Mouse (Mus musculus) right cerebral cortex, postnatal 14 days (tissue): ENCODE measurements around the gene Nin.
"Not testable (repeated sequence)": the region's sequence is repeated elsewhere in the genome, so short reads cannot be mapped to it uniquely, and the experiment has no call there.

Source experiments
- DNase-seq: peaks from one replicate; pipeline ENCODE4 v3.0.0; 2022

Gene Nin

DNA sequence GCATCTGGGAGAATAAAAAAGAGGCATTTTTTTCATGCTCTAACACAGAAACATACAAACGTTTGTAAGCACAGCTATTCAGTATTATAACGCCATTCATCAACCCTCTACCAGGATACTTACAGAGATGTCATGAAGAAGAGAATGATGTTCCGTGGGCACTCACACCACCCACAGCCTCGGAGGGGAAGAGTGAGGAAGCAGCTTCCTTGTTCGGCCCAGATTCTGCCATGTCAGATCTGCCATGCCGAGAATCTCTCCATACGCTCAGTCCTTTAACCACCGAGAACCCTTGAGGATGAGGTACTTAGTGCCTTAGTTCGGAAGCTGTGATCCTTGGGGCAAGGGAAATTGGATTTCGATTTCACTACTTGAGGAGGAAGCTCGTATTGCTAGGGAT lies at the start of gene Nin:
Gene Nin, minus strand, starts transcription at position 367 of the 400 bp plus-strand sequence.
- no peak for DNase-seq

- no peak for DNase-seq
Measured at GRCm38 (mm10) chr12:70161057-70161456, 47.5 kb upstream of the Nin start.

DNA sequence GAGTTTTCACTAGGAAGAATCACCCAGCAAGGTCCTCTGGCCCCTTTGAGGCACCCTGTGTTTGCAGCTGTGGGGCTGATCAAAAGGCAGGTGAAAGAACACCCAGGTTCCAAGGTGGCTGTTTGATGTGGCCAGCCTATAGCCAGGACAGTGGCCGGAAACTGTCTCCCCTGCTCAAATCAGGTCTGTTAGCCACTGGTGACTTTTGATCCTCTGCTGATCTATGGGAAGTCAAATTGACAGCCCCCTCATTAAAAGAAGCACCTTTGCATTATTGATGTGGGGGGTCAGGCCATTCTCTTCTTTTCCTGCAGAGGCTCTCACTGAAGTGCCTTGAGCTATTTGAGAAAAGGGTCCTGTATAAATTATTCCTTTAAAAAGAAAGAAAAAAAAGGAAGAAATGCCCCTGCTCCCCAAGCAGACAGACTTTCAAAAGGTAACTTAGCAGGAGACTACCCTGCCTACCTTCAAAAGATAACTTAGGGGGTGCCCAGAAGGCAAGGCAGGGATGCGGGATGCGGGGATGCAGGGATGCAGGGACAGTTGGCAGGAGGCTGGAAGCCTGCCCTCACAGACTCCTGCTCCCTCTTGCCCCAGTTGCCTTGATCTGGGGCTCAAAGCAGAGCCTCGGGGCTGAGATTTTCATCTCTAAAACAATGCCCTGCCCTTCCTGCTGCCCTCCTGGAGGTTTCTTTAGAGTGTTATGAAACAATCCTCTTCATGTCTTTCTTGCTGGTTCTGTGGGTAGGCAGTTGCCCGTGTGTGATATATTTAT lies 44.0 kb upstream of the Nin start:
- DNase-seq = no peak

- DNase-seq = no peak
Measured at GRCm38 (mm10) chr12:70156222-70156621, 42.7 kb upstream of the Nin start.

- no peak for DNase-seq
Measured at GRCm38 (mm10) chr12:70153842-70154241, 40.3 kb upstream of the Nin start, which contains the start of gene Abhd12b. Gene Abhd12b, plus strand, starts transcription at chr12:70154142.

DNA sequence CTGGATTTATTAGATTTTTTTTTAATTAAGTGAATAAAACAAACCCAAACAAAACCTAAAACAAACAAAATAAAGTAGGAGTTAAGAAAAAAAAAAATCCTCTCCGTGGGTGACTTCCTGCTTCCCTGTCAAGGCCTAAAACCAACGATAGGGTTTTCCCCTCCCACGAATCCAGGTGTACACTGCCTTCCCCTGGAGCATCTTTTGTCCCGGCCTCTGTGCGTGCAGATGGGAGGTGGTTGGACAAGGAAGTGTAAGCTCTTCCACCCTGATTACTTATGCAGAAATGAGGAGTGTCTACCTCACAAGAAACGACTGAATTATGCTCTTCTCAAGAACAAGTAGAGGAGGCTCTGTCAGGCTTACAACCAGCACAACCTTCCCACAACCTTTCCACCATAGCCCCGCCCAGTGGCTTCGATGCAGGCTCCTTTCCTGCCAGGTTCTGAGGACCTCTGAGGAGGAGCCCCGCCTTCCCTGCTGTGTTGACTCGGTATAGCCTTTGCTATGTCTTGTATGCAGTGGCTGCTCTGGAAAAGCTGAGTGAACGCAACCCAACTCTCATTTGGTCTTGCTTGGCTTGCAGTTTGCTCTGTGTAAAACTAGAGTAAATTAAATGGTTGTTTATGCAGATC lies 35.2 kb upstream of the Nin start:
- DNase-seq = no peak

DNA sequence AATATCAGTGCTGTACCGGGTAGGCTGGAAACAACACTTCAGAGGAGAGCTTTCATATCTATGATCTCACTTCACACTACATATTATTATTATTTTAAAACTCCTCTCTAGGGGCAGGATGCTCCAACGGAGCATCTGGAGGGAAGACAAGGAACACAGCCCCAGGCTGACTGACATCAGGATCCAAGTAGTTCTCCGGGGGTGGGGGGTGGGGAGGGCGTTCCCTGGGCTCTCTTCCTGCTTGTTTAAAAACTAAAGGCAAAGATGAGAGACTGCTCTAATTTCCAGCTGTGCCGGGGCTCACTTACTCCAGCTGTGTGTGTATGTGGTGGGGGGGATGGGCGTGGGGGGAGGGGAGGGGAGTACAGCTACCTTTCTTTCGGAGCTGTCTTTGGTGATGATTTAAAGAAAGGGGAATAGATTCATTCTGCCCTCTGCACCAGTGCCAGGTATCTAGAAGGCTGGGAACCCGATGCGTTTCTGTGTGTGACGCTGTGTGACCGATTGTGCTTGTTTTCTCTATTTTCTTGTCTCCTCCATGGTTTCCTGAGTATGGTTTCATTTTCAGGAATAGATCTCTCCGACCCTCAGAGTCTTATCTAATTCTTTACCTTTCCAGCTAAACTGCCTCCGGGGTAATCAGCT lies 34.6 kb upstream of the Nin start:
- DNase-seq = no peak

DNA sequence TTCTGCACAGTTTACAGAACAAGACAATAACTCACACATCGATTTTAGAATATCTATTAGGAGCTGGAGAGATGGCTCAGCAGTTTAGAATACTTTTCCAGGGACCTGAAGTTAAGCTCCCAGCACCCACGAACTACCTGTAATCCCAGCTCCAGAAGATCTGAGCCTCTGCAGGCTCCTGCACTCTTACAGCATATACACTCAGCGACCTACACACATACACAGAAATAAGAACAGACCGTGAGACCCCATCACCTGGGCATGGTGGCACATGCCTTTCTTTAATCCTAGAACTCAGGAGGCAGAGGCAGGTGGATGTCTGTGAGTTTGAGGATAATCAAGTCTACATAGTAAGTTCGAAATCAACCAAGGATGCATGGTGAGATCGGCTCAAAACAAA lies 32.1 kb upstream of the Nin start:
- DNase-seq = no peak

DNA sequence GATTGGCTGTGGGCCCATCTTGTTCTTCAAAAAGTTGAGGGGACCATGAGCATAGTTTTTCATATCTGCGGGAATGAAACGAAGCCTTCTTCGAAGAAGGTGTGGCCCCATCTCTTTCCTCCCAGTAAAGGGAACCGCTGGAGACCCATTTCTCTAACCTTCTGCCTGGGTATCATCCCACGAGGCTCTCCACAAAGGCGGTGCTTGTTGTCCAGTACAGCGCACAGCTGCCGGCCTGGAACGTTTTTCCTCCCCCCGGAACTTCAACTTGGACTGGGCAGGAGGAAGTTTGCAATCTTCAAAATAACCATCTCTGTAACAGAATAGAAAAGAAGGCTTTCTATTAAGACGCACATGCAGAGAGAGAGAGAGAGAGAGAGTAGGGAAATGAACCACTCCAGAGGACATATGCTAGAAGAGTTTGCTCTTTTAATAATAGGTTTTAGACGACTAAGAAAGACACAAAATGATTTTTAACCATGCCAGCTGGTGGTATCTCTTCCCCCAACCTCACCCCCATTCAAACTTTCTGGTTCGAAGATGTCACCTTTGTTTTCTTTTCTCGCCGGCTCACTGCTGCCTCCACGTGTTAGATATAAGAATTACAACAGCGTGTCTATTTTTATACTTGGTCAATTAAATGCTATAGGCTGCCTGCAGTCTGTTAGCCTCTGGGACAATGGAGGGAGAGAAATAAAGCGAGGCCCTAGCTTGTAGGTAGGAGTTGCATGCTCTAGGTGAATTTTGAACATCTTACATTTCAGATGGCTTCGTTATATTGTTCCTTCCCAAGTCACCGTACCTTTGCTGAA lies 31.3 kb upstream of the Nin start:
- DNase-seq = no peak

GRCm38 (mm10) chr12:70144106-70144587 lies 30.6 kb upstream of the Nin start:
- DNase-seq = not testable (repeated sequence)

DNA sequence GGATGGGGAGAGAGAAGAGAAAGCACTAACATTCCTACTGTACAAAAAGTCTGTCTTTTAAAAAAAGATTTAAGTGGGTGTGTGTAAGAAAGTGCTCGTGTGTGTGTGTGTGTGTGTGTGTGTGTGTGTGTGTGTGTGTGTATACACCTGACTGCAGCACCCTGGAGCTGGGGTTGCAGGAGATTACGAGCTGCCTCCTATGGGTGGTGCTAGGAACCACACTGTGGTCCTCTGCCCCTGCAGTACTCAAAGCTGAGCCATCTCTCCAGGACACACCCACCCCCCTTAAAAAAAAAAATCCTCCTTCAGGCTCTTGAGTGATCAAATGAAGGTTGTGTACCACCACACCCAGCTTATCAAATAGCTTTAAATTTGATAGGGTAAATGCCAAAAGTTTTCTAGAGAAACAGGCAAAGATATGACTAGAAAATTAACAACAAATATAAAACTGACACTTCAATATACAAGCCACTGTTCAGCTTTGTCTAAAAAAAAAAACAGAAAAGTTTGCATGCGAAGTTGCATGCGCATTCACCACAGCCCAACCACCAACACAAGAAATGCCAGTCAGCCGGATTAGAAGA lies 27.6 kb upstream of the Nin start:
- no peak for DNase-seq

GRCm38 (mm10) chr12:70140542-70140941 lies 27.0 kb upstream of the Nin start:
- DNase-seq = no peak

DNA sequence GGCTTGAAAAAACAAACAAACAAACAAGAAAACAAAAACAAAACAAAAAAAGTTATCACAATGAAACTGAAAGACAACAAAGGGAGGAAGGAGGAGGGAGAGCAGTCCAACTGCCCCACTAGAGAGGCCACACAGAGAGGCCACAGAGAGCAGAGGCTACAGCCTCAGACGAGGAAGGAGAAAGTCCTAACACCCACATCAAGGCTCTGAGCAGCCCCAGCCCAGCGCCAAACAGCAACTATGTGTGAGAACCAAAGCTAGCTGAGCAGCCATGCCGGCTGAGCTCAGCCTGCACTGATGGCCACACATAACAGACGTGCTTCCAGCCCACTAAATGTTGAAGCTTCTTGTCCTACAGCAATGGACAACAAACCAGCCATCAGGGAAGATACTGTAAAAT lies 26.4 kb upstream of the Nin start:
- no peak for DNase-seq

- DNase-seq = no peak
Measured at GRCm38 (mm10) chr12:70137626-70138025, 24.1 kb upstream of the Nin start.

GRCm38 (mm10) chr12:70137095-70137494 lies 23.6 kb upstream of the Nin start:
- DNase-seq = no peak

DNA sequence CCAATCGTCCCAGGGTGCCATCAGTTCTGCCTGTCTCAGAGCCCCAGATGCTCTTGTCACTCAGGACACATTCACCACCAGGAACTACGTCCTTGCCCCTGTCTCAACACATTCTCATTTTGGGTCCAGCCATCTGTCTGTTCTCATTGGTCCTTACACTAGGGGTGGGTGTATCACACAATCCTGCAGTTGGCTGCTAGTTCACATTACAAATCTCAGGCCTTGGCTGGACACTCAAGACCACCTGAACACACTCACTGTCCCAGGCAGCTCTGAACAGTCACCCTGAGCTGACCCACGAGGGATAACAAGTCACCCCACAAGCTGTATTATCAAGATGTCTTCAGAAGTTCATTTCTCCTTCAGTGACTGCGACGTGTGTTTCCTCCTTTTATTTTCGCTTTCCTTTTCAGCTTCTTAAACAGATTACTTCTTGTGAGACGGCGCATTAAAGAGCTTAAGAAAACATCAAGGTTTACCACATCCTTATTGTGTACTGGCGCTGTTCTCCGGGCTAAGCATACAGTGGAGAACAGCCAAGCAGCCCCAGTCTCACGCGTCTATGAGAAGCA lies 22.8 kb upstream of the Nin start:
- DNase-seq = no peak

GRCm38 (mm10) chr12:70134627-70135235 lies 21.2 kb upstream of the Nin start:
- no peak for DNase-seq

- DNase-seq = peak; percentile 60
Measured at GRCm38 (mm10) chr12:70131042-70131675, 17.6 kb upstream of the Nin start.

DNA sequence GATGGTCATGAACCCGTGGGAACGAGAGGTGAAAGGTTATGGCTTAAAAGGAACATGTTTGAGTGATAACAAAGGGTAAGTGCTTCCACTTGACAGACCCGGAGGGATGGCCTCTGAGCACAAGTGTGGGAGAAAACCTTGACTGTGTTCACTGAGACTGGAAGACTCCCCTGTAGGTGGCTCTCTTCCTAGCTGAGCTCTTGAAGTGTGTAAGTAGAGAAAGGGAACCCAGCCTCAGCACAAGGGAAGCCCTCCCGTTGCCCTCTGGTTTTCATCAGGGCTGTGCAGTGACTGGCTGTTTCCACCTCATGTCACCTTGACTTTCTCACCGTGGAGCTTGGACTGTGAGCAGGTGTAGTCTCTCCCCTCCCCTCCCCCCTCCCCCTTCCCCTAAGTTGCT lies 15.6 kb upstream of the Nin start:
- no peak for DNase-seq

GRCm38 (mm10) chr12:70126626-70127025 lies 13.1 kb upstream of the Nin start:
- no peak for DNase-seq

GRCm38 (mm10) chr12:70119552-70119951 lies 6.0 kb upstream of the Nin start:
- DNase-seq = no peak
